Mouse (Mus musculus): ENCODE data around the gene Dab2ip. TPM values are rescaled to one million over a fixed set of nuclear protein-coding genes. Genes with fewer than 3 reads are reported as not detected.

Dab2ip gene
- polyA plus RNA-seq, 1 experiment from 2014 or later: 41.3 TPM

- Histone ChIP-seq H3K9me3 (ENCODE audit: control insufficient read depth) (no peaks in the 10 kb centered on the region), H3K9ac (ENCODE audit: low read depth, low read length) (no peak overlapping the region), H3K4me1 (replicated peaks; ENCODE audit: control insufficient read depth, insufficient read depth, low read length) (peaks cover 8% of the 10 kb centered on the region; the same call in 1 of the 2 replicates), H3K4me2 (replicated peaks; ENCODE audit: low read depth) (no peak overlapping the region), H3K27ac (ENCODE audit: low read depth, low read length) (no peak overlapping the region), H3K36me3 (ENCODE audit: control insufficient read depth, insufficient read depth) (no peaks in the 10 kb centered on the region; the same call in 1 of the 2 replicates), H3K4me3 (ENCODE audit: low read depth, low read length) (no peak overlapping the region), H3K27me3 (replicated peaks; ENCODE audit: control insufficient read depth, insufficient read depth, low read length) (no peaks in the 10 kb centered on the region)
- 94% methylated on average over 5 of the region's 8 CpGs for WGBS
- ATAC-seq: no peak
- no peak for TF ChIP-seq CTCF (IDR thresholded peaks at IDR 0.05; ENCODE audit: low read depth)
Measured at GRCm38 (mm10) chr2:35629126-35629525, 71.1 kb downstream of the Dab2ip start.

GRCm38 (mm10) chr2:35633392-35633791, 75.3 kb downstream of the Dab2ip start:
- H3K9ac ChIP-seq (ENCODE audit: low read depth, low read length): no peak overlapping the region
- no peak for ATAC-seq
- 87% methylated on average over 4 of the region's 4 CpGs for WGBS
- peak; percentile 64 for TF ChIP-seq CTCF (IDR thresholded peaks at IDR 0.05; ENCODE audit: low read depth)
- no peak overlapping the region for H3K27ac ChIP-seq (ENCODE audit: low read depth, low read length)
- peaks cover 7% of the 10 kb centered on the region; the same call in 1 of the 2 replicates for H3K36me3 ChIP-seq (ENCODE audit: control insufficient read depth, insufficient read depth)
- no peaks in the 10 kb centered on the region for H3K27me3 ChIP-seq (replicated peaks; ENCODE audit: control insufficient read depth, insufficient read depth, low read length)
- H3K9me3 ChIP-seq (ENCODE audit: control insufficient read depth): no peaks in the 10 kb centered on the region
- no peak overlapping the region for H3K4me2 ChIP-seq (replicated peaks; ENCODE audit: low read depth)
- H3K4me1 ChIP-seq (replicated peaks; ENCODE audit: control insufficient read depth, insufficient read depth, low read length): no peaks in the 10 kb centered on the region
- H3K4me3 ChIP-seq (ENCODE audit: low read depth, low read length): no peak overlapping the region

GRCm38 (mm10) chr2:35634963-35635362, 76.9 kb downstream of the Dab2ip start:
- no peak overlapping the region for H3K4me3 ChIP-seq (ENCODE audit: low read depth, low read length)
- 90% methylated on average over 4 of the region's 4 CpGs for WGBS
- no peak overlapping the region for H3K27ac ChIP-seq (ENCODE audit: low read depth, low read length)
- H3K9me3 ChIP-seq (ENCODE audit: control insufficient read depth): no peaks in the 10 kb centered on the region
- no peak for TF ChIP-seq CTCF (IDR thresholded peaks at IDR 0.05; ENCODE audit: low read depth)
- H3K36me3 ChIP-seq (ENCODE audit: control insufficient read depth, insufficient read depth): peaks cover 7% of the 10 kb centered on the region; the same call in 1 of the 2 replicates
- H3K27me3 ChIP-seq (replicated peaks; ENCODE audit: control insufficient read depth, insufficient read depth, low read length): no peaks in the 10 kb centered on the region
- no peak overlapping the region for H3K9ac ChIP-seq (ENCODE audit: low read depth, low read length)
- H3K4me1 ChIP-seq (replicated peaks; ENCODE audit: control insufficient read depth, insufficient read depth, low read length): no peaks in the 10 kb centered on the region
- no peak overlapping the region for H3K4me2 ChIP-seq (replicated peaks; ENCODE audit: low read depth)
- ATAC-seq: no peak

- no peak for TF ChIP-seq CTCF (IDR thresholded peaks at IDR 0.05; ENCODE audit: low read depth)
- Histone ChIP-seq H3K27ac (ENCODE audit: low read depth, low read length) (no peak overlapping the region), H3K4me2 (replicated peaks; ENCODE audit: low read depth) (no peak overlapping the region), H3K27me3 (replicated peaks; ENCODE audit: control insufficient read depth, insufficient read depth, low read length) (no peaks in the 10 kb centered on the region), H3K4me1 (replicated peaks; ENCODE audit: control insufficient read depth, insufficient read depth, low read length) (no peaks in the 10 kb centered on the region), H3K9me3 (ENCODE audit: control insufficient read depth) (no peaks in the 10 kb centered on the region), H3K9ac (ENCODE audit: low read depth, low read length) (no peak overlapping the region), H3K36me3 (ENCODE audit: control insufficient read depth, insufficient read depth) (peaks cover 7% of the 10 kb centered on the region; the same call in 1 of the 2 replicates), H3K4me3 (ENCODE audit: low read depth, low read length) (no peak overlapping the region)
- ATAC-seq: no peak
- WGBS: 60% methylated on average over 4 of the region's 4 CpGs
Measured at GRCm38 (mm10) chr2:35635541-35635940, 77.5 kb downstream of the Dab2ip start.

- Histone ChIP-seq H3K27me3 (replicated peaks; ENCODE audit: control insufficient read depth, insufficient read depth, low read length) (no peaks in the 10 kb centered on the region), H3K36me3 (ENCODE audit: control insufficient read depth, insufficient read depth) (peaks cover 7% of the 10 kb centered on the region; the same call in 1 of the 2 replicates), H3K9ac (ENCODE audit: low read depth, low read length) (no peak overlapping the region), H3K9me3 (ENCODE audit: control insufficient read depth) (no peaks in the 10 kb centered on the region), H3K4me3 (ENCODE audit: low read depth, low read length) (no peak overlapping the region), H3K4me2 (replicated peaks; ENCODE audit: low read depth) (no peak overlapping the region), H3K27ac (ENCODE audit: low read depth, low read length) (no peak overlapping the region), H3K4me1 (replicated peaks; ENCODE audit: control insufficient read depth, insufficient read depth, low read length) (no peaks in the 10 kb centered on the region)
- no peak for TF ChIP-seq CTCF (IDR thresholded peaks at IDR 0.05; ENCODE audit: low read depth)
- ATAC-seq: no peak
- WGBS: 78% methylated on average over 13 of the region's 13 CpGs
Measured at GRCm38 (mm10) chr2:35637880-35638535, 79.9 kb downstream of the Dab2ip start.

GRCm38 (mm10) chr2:35639799-35640198, 81.7 kb downstream of the Dab2ip start:
- H3K36me3 ChIP-seq (ENCODE audit: control insufficient read depth, insufficient read depth): peaks cover 21% of the 10 kb centered on the region; the same call in 1 of the 2 replicates
- ATAC-seq: no peak
- WGBS: 84% methylated on average over 2 of the region's 2 CpGs
- H3K4me1 ChIP-seq (replicated peaks; ENCODE audit: control insufficient read depth, insufficient read depth, low read length): no peaks in the 10 kb centered on the region
- H3K27ac ChIP-seq (ENCODE audit: low read depth, low read length): no peak overlapping the region
- no peak overlapping the region for H3K4me3 ChIP-seq (ENCODE audit: low read depth, low read length)
- no peak overlapping the region for H3K4me2 ChIP-seq (replicated peaks; ENCODE audit: low read depth)
- TF ChIP-seq CTCF (IDR thresholded peaks at IDR 0.05; ENCODE audit: low read depth): no peak
- no peaks in the 10 kb centered on the region for H3K9me3 ChIP-seq (ENCODE audit: control insufficient read depth)
- no peak overlapping the region for H3K9ac ChIP-seq (ENCODE audit: low read depth, low read length)
- no peaks in the 10 kb centered on the region for H3K27me3 ChIP-seq (replicated peaks; ENCODE audit: control insufficient read depth, insufficient read depth, low read length)
